Mouse (Mus musculus) MEL (cell line): ENCODE results near the gene Chrm4. TPM values are rescaled to one million over a fixed set of nuclear protein-coding genes. Genes with fewer than 3 reads are reported as not detected.

Experiments
- DNase-seq: peaks from one replicate; pipeline ENCODE4 v3.0.0; 2011; ENCODE audit warnings: low read depth, low spot score
- H3K27ac ChIP-seq: 2 replicates; pipeline ENCODE4 v1.5.1; 2012; ENCODE audit warnings: low read depth, mild to moderate bottlenecking, control low read depth, low read length, moderate library complexity; ENCODE audit not compliant: control insufficient read depth
- H3K27me3 ChIP-seq, 2 experiments: fragments of 150-350 bp in 1 of 2; sonication (generic) in 1 of 2; 2 replicates each; pipeline ENCODE4 v1.6.1; 2012; ENCODE audit warnings: low read length in 2 of 2, mild to moderate bottlenecking in 2 of 2, improper control_type of control experiment in 1 of 2, moderate library complexity in 1 of 2; ENCODE audit not compliant: insufficient read depth in 2 of 2, control insufficient read depth in 1 of 2
- H3K36me3 ChIP-seq, 2 experiments: 2 replicates each; pipeline ENCODE4 v1.6.1; 2012 to 2014; ENCODE audit warnings: low read length in 2 of 2, improper control_type of control experiment in 1 of 2, inconsistent platforms in 1 of 2, mild to moderate bottlenecking in 1 of 2; ENCODE audit not compliant: insufficient read depth in 2 of 2, control insufficient read depth in 1 of 2
- H3K4me1 ChIP-seq, 2 experiments: fragments of 150-350 bp in 1 of 2; sonication (generic) in 1 of 2; 2 replicates each; pipeline ENCODE4 v1.6.1; 2012; ENCODE audit warnings: low read length in 2 of 2, improper control_type of control experiment in 1 of 2, mild to moderate bottlenecking in 1 of 2; ENCODE audit not compliant: insufficient read depth in 2 of 2, control insufficient read depth in 1 of 2
- H3K4me3 ChIP-seq, 2 experiments: fragments of 150-350 bp in 1 of 2; sonication (generic) in 1 of 2; 2 replicates each; pipeline ENCODE4 v1.5.1; 2012; ENCODE audit warnings: low read depth in 2 of 2, low read length in 2 of 2, mild to moderate bottlenecking in 2 of 2, moderate library complexity in 2 of 2, control low read depth in 1 of 2, improper control_type of control experiment in 1 of 2; ENCODE audit not compliant: control insufficient read depth in 1 of 2, insufficient read depth in 1 of 2
- H3K79me2 ChIP-seq: 2 replicates; pipeline ENCODE4 v1.6.1; 2012; ENCODE audit warnings: mild to moderate bottlenecking, low read length, moderate library complexity; ENCODE audit not compliant: control insufficient read depth, poor library complexity, insufficient read depth
- H3K9ac ChIP-seq: 2 replicates; pipeline ENCODE4 v1.6.1; 2012; ENCODE audit warnings: low read depth, mild to moderate bottlenecking, control low read depth, low read length, moderate library complexity; ENCODE audit not compliant: control insufficient read depth, poor library complexity, severe bottlenecking
- H3K9me3 ChIP-seq: fragments of 150-350 bp; sonication (generic); replicated peaks from 2 replicates; pipeline ENCODE4 v1.6.1; 2012; ENCODE audit warnings: mild to moderate bottlenecking, low read length, improper control_type of control experiment, moderate library complexity; ENCODE audit not compliant: insufficient read depth
- BHLHE40 ChIP-seq: IDR thresholded peaks from 2 replicates; pipeline ENCODE4 v1.6.1; 2012; ENCODE audit warnings: low read depth, mild to moderate bottlenecking, inconsistent platforms, low read length, improper control_type of control experiment, borderline replicate concordance
- CHD1 ChIP-seq: IDR thresholded peaks from 2 replicates; pipeline ENCODE4 v1.6.1; 2012; ENCODE audit warnings: low read depth, mild to moderate bottlenecking, inconsistent platforms, low read length, improper control_type of control experiment
- CHD2 ChIP-seq: IDR thresholded peaks from 2 replicates; pipeline ENCODE4 v1.6.1; 2011; ENCODE audit warnings: low read length, improper control_type of control experiment
- CTCF ChIP-seq, 3 experiments: IDR thresholded peaks in 2 of 3; conservative IDR thresholded peaks in 1 of 3; 2 replicates each; pipeline ENCODE4 v1.5.1; 2011 to 2012; ENCODE audit warnings: low read length in 3 of 3, low read depth in 2 of 3, mild to moderate bottlenecking in 2 of 3, improper control_type of control experiment in 1 of 3, inconsistent platforms in 1 of 3, mixed read lengths in 1 of 3, moderate library complexity in 1 of 3; ENCODE audit not compliant: control insufficient read depth in 1 of 3, insufficient read depth in 1 of 3, poor library complexity in 1 of 3, severe bottlenecking in 1 of 3
- E2F4 ChIP-seq: IDR thresholded peaks from 2 replicates; pipeline ENCODE4 v1.6.1; 2011; ENCODE audit warnings: low read depth, low read length, improper control_type of control experiment, borderline replicate concordance
- ELF1 ChIP-seq: IDR thresholded peaks from 2 replicates; pipeline ENCODE4 v1.6.1; 2014; ENCODE audit warnings: low read depth, mild to moderate bottlenecking, inconsistent platforms, low read length, improper control_type of control experiment, moderate library complexity
- EP300 ChIP-seq, 2 experiments: IDR thresholded peaks; 2 replicates each; pipeline ENCODE4 v1.6.1; 2011; ENCODE audit warnings: improper control_type of control experiment in 2 of 2, low read length in 2 of 2, low read depth in 1 of 2, mild to moderate bottlenecking in 1 of 2
- ETS1 ChIP-seq: IDR thresholded peaks from 2 replicates; pipeline ENCODE4 v1.6.1; 2012; ENCODE audit warnings: low read depth, mild to moderate bottlenecking, inconsistent platforms, low read length, improper control_type of control experiment, moderate library complexity
- GABPA ChIP-seq: IDR thresholded peaks from 2 replicates; pipeline ENCODE4 v1.6.1; 2012; ENCODE audit warnings: low read depth, mild to moderate bottlenecking, inconsistent platforms, low read length, improper control_type of control experiment, moderate library complexity
- GATA1 ChIP-seq: IDR thresholded peaks from 2 replicates; pipeline ENCODE4 v1.6.1; 2011; ENCODE audit warnings: low read depth, low read length, improper control_type of control experiment
- HCFC1 ChIP-seq: IDR thresholded peaks from 2 replicates; pipeline ENCODE4 v1.6.1; 2012; ENCODE audit warnings: low read depth, mild to moderate bottlenecking, inconsistent platforms, low read length, improper control_type of control experiment, moderate library complexity
- JUND ChIP-seq: IDR thresholded peaks from 2 replicates; pipeline ENCODE4 v1.6.1; 2011; ENCODE audit warnings: low read depth, mild to moderate bottlenecking, improper control_type of control experiment, low read length
- KAT2A ChIP-seq: conservative IDR thresholded peaks from 2 replicates; pipeline ENCODE4 v1.6.1; 2012; ENCODE audit warnings: low read depth, low read length, improper control_type of control experiment, inconsistent platforms
- MAFK ChIP-seq: IDR thresholded peaks from 2 replicates; pipeline ENCODE4 v1.6.1; 2011; ENCODE audit warnings: low read depth, mild to moderate bottlenecking, low read length, improper control_type of control experiment, borderline replicate concordance
- MAX ChIP-seq: IDR thresholded peaks from 2 replicates; pipeline ENCODE4 v1.6.1; 2011; ENCODE audit warnings: low read length, improper control_type of control experiment
- MAZ ChIP-seq: IDR thresholded peaks from 2 replicates; pipeline ENCODE4 v1.6.1; 2012; ENCODE audit warnings: low read depth, mild to moderate bottlenecking, inconsistent platforms, low read length, improper control_type of control experiment
- MEF2A ChIP-seq: IDR thresholded peaks from 2 replicates; pipeline ENCODE4 v1.6.1; 2014; ENCODE audit warnings: low read depth, mild to moderate bottlenecking, inconsistent platforms, low read length, improper control_type of control experiment; ENCODE audit not compliant: poor library complexity, insufficient replicate concordance, severe bottlenecking; ENCODE audit errors: extremely low read depth
- MYB ChIP-seq: IDR thresholded peaks from 2 replicates; pipeline ENCODE4 v1.6.1; 2011; ENCODE audit warnings: mild to moderate bottlenecking, low read depth, low read length, improper control_type of control experiment
- MYC ChIP-seq: IDR thresholded peaks from 2 replicates; pipeline ENCODE4 v1.6.1; 2011; ENCODE audit warnings: low read depth, mild to moderate bottlenecking, low read length, improper control_type of control experiment, moderate library complexity
- NRF1 ChIP-seq: IDR thresholded peaks from 2 replicates; pipeline ENCODE4 v1.6.1; 2014; ENCODE audit warnings: low read depth, mild to moderate bottlenecking, inconsistent platforms, low read length, improper control_type of control experiment, moderate library complexity; ENCODE audit not compliant: poor library complexity, insufficient read depth, severe bottlenecking
- POLR2A ChIP-seq, 2 experiments: IDR thresholded peaks; 2 replicates each; pipeline ENCODE4 v1.6.1; 2011 to 2012; ENCODE audit warnings: low read length in 2 of 2, mild to moderate bottlenecking in 2 of 2, control low read depth in 1 of 2, improper control_type of control experiment in 1 of 2, low read depth in 1 of 2, moderate library complexity in 1 of 2; ENCODE audit not compliant: control insufficient read depth in 1 of 2, insufficient read depth in 1 of 2, poor library complexity in 1 of 2
- POLR2AphosphoS2 ChIP-seq: IDR thresholded peaks from 2 replicates; pipeline ENCODE4 v1.6.1; 2011; ENCODE audit warnings: low read length, improper control_type of control experiment
- POLR2AphosphoS5 ChIP-seq: IDR thresholded peaks from 2 replicates; pipeline ENCODE4 v1.6.1; 2012; ENCODE audit warnings: low read depth, borderline replicate concordance, mild to moderate bottlenecking, inconsistent platforms, low read length, moderate library complexity, mixed read lengths
- RCOR1 ChIP-seq: IDR thresholded peaks from 2 replicates; pipeline ENCODE4 v1.6.1; 2012; ENCODE audit warnings: low read depth, mild to moderate bottlenecking, inconsistent platforms, low read length, improper control_type of control experiment
- SIN3A ChIP-seq: IDR thresholded peaks from 2 replicates; pipeline ENCODE4 v1.6.1; 2012; ENCODE audit warnings: low read length, improper control_type of control experiment, inconsistent platforms
- TAL1 ChIP-seq: IDR thresholded peaks from 2 replicates; pipeline ENCODE4 v1.6.1; 2012; ENCODE audit warnings: mild to moderate bottlenecking, inconsistent platforms, low read length, moderate library complexity, mixed read lengths
- TBP ChIP-seq: IDR thresholded peaks from 2 replicates; pipeline ENCODE4 v1.8.0; 2011; ENCODE audit warnings: low read depth, low read length, improper control_type of control experiment
- TCF12 ChIP-seq: IDR thresholded peaks from 2 replicates; pipeline ENCODE4 v1.6.1; 2014; ENCODE audit warnings: low read depth, mild to moderate bottlenecking, inconsistent platforms, low read length, improper control_type of control experiment, moderate library complexity
- UBTF ChIP-seq: IDR thresholded peaks from 2 replicates; pipeline ENCODE4 v1.6.1; 2012; ENCODE audit warnings: low read depth, mild to moderate bottlenecking, inconsistent platforms, low read length, improper control_type of control experiment, moderate library complexity, borderline replicate concordance; ENCODE audit not compliant: insufficient read depth
- USF1 ChIP-seq: IDR thresholded peaks from 2 replicates; pipeline ENCODE4 v1.6.1; 2014; ENCODE audit warnings: low read depth, mild to moderate bottlenecking, inconsistent platforms, low read length, improper control_type of control experiment, moderate library complexity
- USF2 ChIP-seq, 2 experiments: IDR thresholded peaks; 2 replicates each; pipeline ENCODE4 v1.6.1; 2011 to 2012; ENCODE audit warnings: improper control_type of control experiment in 2 of 2, low read length in 2 of 2, borderline replicate concordance in 1 of 2, inconsistent platforms in 1 of 2, low read depth in 1 of 2, mild to moderate bottlenecking in 1 of 2; ENCODE audit not compliant: insufficient read depth in 1 of 2
- ZC3H11A ChIP-seq: IDR thresholded peaks from 2 replicates; pipeline ENCODE4 v1.6.1; 2012; ENCODE audit warnings: low read depth, mild to moderate bottlenecking, inconsistent platforms, low read length, improper control_type of control experiment
- ZKSCAN1 ChIP-seq: IDR thresholded peaks from 2 replicates; pipeline ENCODE4 v1.6.1; 2012; ENCODE audit warnings: low read depth, mild to moderate bottlenecking, inconsistent platforms, low read length, improper control_type of control experiment, moderate library complexity
- ZMIZ1 ChIP-seq: IDR thresholded peaks from 2 replicates; pipeline ENCODE4 v1.6.1; 2012; ENCODE audit warnings: low read depth, mild to moderate bottlenecking, inconsistent platforms, low read length, improper control_type of control experiment, moderate library complexity
- ZNF384 ChIP-seq: IDR thresholded peaks from 2 replicates; pipeline ENCODE4 v1.6.1; 2012; ENCODE audit warnings: low read depth, mild to moderate bottlenecking, inconsistent platforms, low read length, improper control_type of control experiment
- polyA plus RNA-seq, 2 experiments: library from polyadenylated mRNA; stranded (reverse) in 1 of 2; unstranded in 1 of 2; fragments of >175 nt in 1 of 2; fragments of >200 nt in 1 of 2; gene quantifications; 2 replicates each; pipeline versions ENCODE4 v1.2.1 to v1.2.4; 2012; ENCODE audit warnings: low replicate concordance in 2 of 2, low read depth in 1 of 2; ENCODE audit not compliant: insufficient read length in 2 of 2, insufficient read depth in 1 of 2, missing spikeins in 1 of 2
- total RNA-seq: library from RNA; depleted of rRNA; stranded (reverse); fragments of 300-350 nt; gene quantifications from 2 replicates; pipeline ENCODE4 v1.2.3, GENCODE M21; 2012

Gene Chrm4
- total and polyA plus RNA-seq, 3 experiments, result 21.5 to 29.0 TPM; not detected in 1

DNA sequence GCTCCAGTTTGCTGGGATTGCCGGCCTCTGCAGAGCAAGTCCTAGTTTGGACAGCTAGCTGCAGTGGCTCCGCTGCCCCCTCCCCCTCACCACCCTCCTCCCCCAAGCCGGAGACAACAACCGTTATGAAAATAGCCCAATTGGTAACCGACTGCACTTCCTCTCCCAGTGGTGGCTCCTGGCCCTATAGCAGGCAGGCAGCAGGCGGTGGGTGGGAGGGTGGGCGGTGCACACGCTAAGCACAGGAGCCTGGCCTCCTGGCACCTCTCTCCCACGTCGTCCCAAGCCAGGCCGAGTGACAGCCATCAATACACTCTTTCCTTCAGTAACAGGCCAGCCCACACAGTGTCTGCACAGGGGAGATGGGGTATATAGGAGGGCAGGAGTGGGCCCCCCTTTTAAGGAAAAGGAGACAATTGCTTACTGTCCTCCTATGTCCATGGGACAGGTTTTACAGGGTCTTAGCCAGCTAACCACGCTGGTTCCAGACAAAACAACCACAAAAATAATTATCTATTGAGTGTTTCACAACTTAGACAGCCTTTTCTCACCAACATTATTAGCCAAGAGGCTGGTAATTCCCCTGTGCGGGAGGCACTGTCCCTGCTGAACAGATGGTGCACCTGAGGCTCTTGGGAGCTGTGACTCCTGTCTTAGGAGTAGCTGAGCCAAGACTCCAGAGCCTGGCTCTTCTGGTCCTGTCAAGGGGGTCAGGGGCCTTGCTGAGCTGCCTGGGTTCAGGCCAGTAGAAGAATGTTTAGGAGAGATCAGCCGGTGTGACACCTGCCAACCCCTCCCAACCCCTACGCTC is 23.4 kb downstream of the Chrm4 start:
- Histone ChIP-seq H3K4me1 (peaks cover 15 to 45% of the 10 kb centered on the region in 2 experiments; a peak in 3 of 4 replicates), H3K79me2 (peaks cover 52% of the 10 kb centered on the region), H3K4me3 (peak overlapping the region; percentile 61 to 90), H3K9ac (peak overlapping the region; percentile 80), H3K36me3 (peaks cover 0 to 30% of the 10 kb centered on the region in 2 experiments; a peak in 2 of 4 replicates), H3K27me3 (no peaks in the 10 kb centered on the region), H3K27ac (peak overlapping the region; percentile 94), H3K9me3 (no peaks in the 10 kb centered on the region)
- DNase-seq, result peak; percentile 92
- 0 out of 2 replicates have a peak, but pooled peaks have one; percentile 5 for TF ChIP-seq RCOR1
- TF ChIP-seq MAX, result 0 out of 2 replicates have a peak, but pooled peaks have one; percentile 27
- TF ChIP-seq USF1, result no peak
- no peak for TF ChIP-seq KAT2A
- TF ChIP-seq MYC, result no peak; the same call in 1 of the 2 replicates
- TF ChIP-seq JUND, result no peak
- peak; percentile 75 for TF ChIP-seq SIN3A
- TF ChIP-seq CHD1, result no peak
- TF ChIP-seq EP300 (IDR thresholded peaks at IDR 0.05; ENCODE audit: low read depth in 1 of 2, low read length in 2 of 2), result peak in 1 of 2 experiments; percentile 42; a peak in 3 of 4 replicates
- no peak for TF ChIP-seq ZC3H11A
- TF ChIP-seq TBP, result peak; percentile 23; the same call in 1 of the 2 replicates
- peak; percentile 62; the same call in 1 of the 2 replicates for TF ChIP-seq MAZ
- no peak for TF ChIP-seq USF2 (IDR thresholded peaks at IDR 0.05; ENCODE audit: borderline replicate concordance in 1 of 2, insufficient read depth in 1 of 2, low read depth in 1 of 2, low read length in 2 of 2)
- TF ChIP-seq CHD2, result peak; percentile 34
- no peak for TF ChIP-seq E2F4
- TF ChIP-seq HCFC1, result peak; percentile 57
- no peak for TF ChIP-seq ZNF384
- TF ChIP-seq MAFK, result no peak
- TF ChIP-seq GABPA, result no peak
- no peak for TF ChIP-seq ELF1
- TF ChIP-seq ZKSCAN1, result no peak
- no peak for TF ChIP-seq POLR2AphosphoS2
- no peak; the same call in 1 of the 2 replicates for TF ChIP-seq ZMIZ1
- no peak for TF ChIP-seq TAL1
- TF ChIP-seq GATA1, result no peak
- peak in 1 of 2 experiments; percentile 68; a peak in 2 of 4 replicates for TF ChIP-seq POLR2A (IDR thresholded peaks at IDR 0.05; ENCODE audit: control insufficient read depth in 1 of 2, insufficient read depth in 1 of 2, low read depth in 1 of 2, low read length in 2 of 2, poor library complexity in 1 of 2)
- peak; percentile 65 for TF ChIP-seq MYB
- no peak for TF ChIP-seq UBTF
- TF ChIP-seq ETS1, result 0 out of 2 replicates have a peak, but pooled peaks have one; percentile 28
- no peak for TF ChIP-seq CTCF (IDR thresholded peaks at IDR 0.05 in 2 of 3, conservative IDR thresholded peaks at IDR 0.05 in 1 of 3; ENCODE audit: control insufficient read depth in 1 of 3, insufficient read depth in 1 of 3, low read depth in 2 of 3, low read length in 3 of 3, poor library complexity in 1 of 3, severe bottlenecking in 1 of 3)
- no peak for TF ChIP-seq MEF2A
- no peak for TF ChIP-seq TCF12
- no peak for TF ChIP-seq POLR2AphosphoS5
- no peak for TF ChIP-seq BHLHE40
- no peak for TF ChIP-seq NRF1
